Mouse (Mus musculus): ENCODE results near the gene Adamtsl2. TPM values are rescaled to one million over a fixed set of nuclear protein-coding genes. Genes with fewer than 3 reads are reported as not detected.

Adamtsl2 gene
- polyA plus RNA-seq, 1 experiment from 2014 or later: 0.49 TPM

GRCm38 (mm10) chr2:27073407-27073806 is 5.8 kb upstream of the Adamtsl2 start:
- H3K27me3 ChIP-seq: peaks cover 10% of the 10 kb centered on the region
- DNase-seq (ENCODE audit: low read depth, low spot score): no peak
- TF ChIP-seq CTCF (IDR thresholded peaks at IDR 0.05): no peak
- ChIA-PET CTCF (interaction anchor here (1.2 kb wide), 1 partner anchor 42 kb away, joined by 3 read pairs; no protein-coding TSS in a partner anchor), POLR2A (no interaction called here)
- ATAC-seq: no peak
- in situ Hi-C loops (cut with MboI; ENCODE audit: low pct_unique_long_range_greater_than_20kb): no loop called here

DNA sequence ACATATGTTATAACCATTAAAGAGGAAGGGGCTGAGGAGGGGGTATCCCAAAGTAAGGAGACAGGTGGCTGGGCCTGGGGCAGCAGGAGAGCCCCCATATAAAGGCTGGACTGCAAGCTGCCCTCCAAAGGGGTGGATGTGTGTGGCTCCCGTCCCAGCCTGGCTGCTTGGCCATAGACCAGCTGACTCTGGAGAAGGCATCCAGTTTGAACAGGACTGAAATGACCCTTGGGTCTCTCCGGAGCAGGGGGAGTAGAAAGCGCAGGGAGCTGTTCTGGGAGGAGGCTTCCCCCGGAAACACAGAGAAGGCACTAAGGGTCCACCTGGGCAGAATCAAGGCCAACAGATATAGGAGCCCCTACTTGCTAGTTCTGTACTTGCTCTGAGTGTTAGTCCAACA is 4.4 kb upstream of the Adamtsl2 start:
- no peak for TF ChIP-seq CTCF (IDR thresholded peaks at IDR 0.05)
- in situ Hi-C loops (cut with MboI; ENCODE audit: low pct_unique_long_range_greater_than_20kb): loop anchor here (5.0 kb wide), 1 partner anchor 157 kb away; no protein-coding TSS in a partner anchor
- DNase-seq (ENCODE audit: low read depth, low spot score) (no peak), ATAC-seq (no peak)
- ChIA-PET CTCF (no interaction called here), POLR2A (interaction anchor here (1.2 kb wide), 1 partner anchor 9 kb away, joined by 5 read pairs; no protein-coding TSS in a partner anchor)
- peaks cover 17% of the 10 kb centered on the region for H3K27me3 ChIP-seq

DNA sequence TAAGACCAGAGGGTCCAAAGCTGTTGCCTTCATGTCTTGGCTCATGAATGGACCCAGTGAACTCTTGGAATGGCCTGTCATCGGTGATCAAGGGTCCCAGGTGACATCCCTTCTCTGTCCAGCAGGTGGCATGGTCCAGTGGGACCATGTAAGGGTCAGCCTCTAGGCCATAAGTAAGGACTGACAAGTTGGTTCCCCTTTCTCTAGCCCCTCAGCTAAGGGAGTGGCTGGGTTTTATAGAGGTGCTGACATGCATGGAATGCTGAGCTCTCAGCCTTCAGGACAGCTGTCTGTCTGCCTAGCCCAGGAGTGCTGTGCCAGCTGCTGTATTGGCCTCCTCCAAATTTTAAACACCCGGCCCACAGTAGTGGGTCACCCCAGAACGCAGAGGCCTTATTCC is 3.7 kb upstream of the Adamtsl2 start:
- ATAC-seq: no peak
- DNase-seq (ENCODE audit: low read depth, low spot score): no peak
- ChIA-PET CTCF (interaction anchor here (0.9 to 1.9 kb wide), 4 partner anchors 11 to 161 kb away, joined by 3 to 8 read pairs (median 3); no protein-coding TSS in a partner anchor), POLR2A (interaction anchor here (1.2 kb wide), 1 partner anchor 8 kb away, joined by 5 read pairs; no protein-coding TSS in a partner anchor)
- peaks cover 17% of the 10 kb centered on the region for H3K27me3 ChIP-seq
- no peak for TF ChIP-seq CTCF (IDR thresholded peaks at IDR 0.05)
- in situ Hi-C loops (cut with MboI; ENCODE audit: low pct_unique_long_range_greater_than_20kb): loop anchor here (5.0 kb wide), 1 partner anchor 157 kb away; no protein-coding TSS in a partner anchor

- DNase-seq (ENCODE audit: low read depth, low spot score) (no peak), ATAC-seq (no peak)
- POLR2A ChIA-PET: interaction anchor here (0.8 kb wide), 1 partner anchor 9 kb away, joined by 3 read pairs; no protein-coding TSS in a partner anchor
- TF ChIP-seq CTCF (IDR thresholded peaks at IDR 0.05): no peak
- CTCF ChIA-PET: interaction anchor here (1.2 to 2.1 kb wide), 5 partner anchors 8 to 160 kb away, joined by 3 to 9 read pairs (median 5); no protein-coding TSS in a partner anchor
- peaks cover 20% of the 10 kb centered on the region for H3K27me3 ChIP-seq
- in situ Hi-C loops (cut with MboI; ENCODE audit: low pct_unique_long_range_greater_than_20kb): loop anchor here (5.0 kb wide), 1 partner anchor 155 kb away; no protein-coding TSS in a partner anchor
Observed at GRCm38 (mm10) chr2:27077655-27078244, 1.4 kb upstream of the Adamtsl2 start.

DNA sequence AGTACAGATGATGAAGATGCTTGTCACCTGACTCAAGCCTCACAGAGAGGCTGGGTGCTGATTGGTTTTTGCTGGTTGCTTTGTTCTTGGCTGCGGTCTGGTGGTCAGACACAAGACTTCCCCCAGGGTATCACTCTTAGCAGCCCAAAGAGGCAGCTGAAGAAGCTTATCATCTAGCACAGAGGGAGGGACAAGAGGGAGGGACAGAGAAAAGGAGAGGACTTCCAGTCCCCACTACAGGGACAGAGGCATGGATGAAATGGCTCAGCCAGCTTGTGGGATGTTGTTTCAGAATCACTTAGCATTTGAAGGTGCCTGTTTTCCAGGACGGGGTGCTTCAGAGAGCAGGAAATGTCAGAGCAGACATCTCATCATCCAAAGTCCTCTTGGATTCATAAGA is 867 bp upstream of the Adamtsl2 start:
- H3K27me3 ChIP-seq: peaks cover 23% of the 10 kb centered on the region
- POLR2A ChIA-PET: no interaction called here
- ATAC-seq: no peak
- CTCF ChIA-PET: interaction anchor here (1.2 to 2.1 kb wide), 6 partner anchors 9 to 159 kb away, joined by 3 to 9 read pairs (median 4); no protein-coding TSS in a partner anchor
- DNase-seq (ENCODE audit: low read depth, low spot score): no peak
- no peak for TF ChIP-seq CTCF (IDR thresholded peaks at IDR 0.05)
- in situ Hi-C loops (cut with MboI; ENCODE audit: low pct_unique_long_range_greater_than_20kb): loop anchor here (5.0 kb wide), 1 partner anchor 154 kb away; no protein-coding TSS in a partner anchor

DNA sequence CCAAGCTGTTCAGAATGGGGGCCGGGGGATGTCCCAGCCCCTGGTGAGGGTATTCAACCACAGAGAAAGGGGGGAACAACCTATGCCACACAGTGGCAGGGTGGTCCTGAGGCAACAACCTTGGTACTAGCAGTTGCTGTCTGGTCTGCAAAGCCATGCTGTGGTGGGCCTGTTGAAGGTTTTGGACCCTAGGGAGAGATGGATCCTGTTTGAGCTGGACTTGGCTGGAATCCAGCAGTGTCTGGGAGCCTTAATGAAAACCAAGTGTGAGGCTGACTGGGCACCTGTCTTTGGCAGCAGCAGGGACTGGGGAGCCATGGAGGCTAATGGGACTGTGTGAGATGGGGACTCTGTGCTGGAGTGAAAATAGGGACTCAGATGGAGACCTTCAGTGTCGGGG is 470 bp downstream of the Adamtsl2 start:
- DNase-seq (ENCODE audit: low read depth, low spot score) (no peak), ATAC-seq (no peak)
- H3K27me3 ChIP-seq: peaks cover 31% of the 10 kb centered on the region
- no peak for TF ChIP-seq CTCF (IDR thresholded peaks at IDR 0.05)
- in situ Hi-C loops (cut with MboI; ENCODE audit: low pct_unique_long_range_greater_than_20kb): loop anchor here (5.0 kb wide), 1 partner anchor 153 kb away; no protein-coding TSS in a partner anchor
- ChIA-PET POLR2A (interaction anchor here (0.5 kb wide), 1 partner anchor 41 kb away, joined by 3 read pairs; no protein-coding TSS in a partner anchor), CTCF (interaction anchor here (1.4 to 1.8 kb wide), 2 partner anchors 12 to 17 kb away, joined by 4 to 5 read pairs; no protein-coding TSS in a partner anchor)

GRCm38 (mm10) chr2:27083761-27084475 is 4.7 kb downstream of the Adamtsl2 start:
- TF ChIP-seq CTCF (IDR thresholded peaks at IDR 0.05): no peak
- ChIA-PET CTCF (no interaction called here), POLR2A (interaction anchor here (0.8 to 1.7 kb wide), 2 partner anchors 9 to 13 kb away, joined by 3 to 5 read pairs; no protein-coding TSS in a partner anchor)
- in situ Hi-C loops (cut with MboI; ENCODE audit: low pct_unique_long_range_greater_than_20kb): no loop called here
- H3K27me3 ChIP-seq: peaks cover 18% of the 10 kb centered on the region
- ATAC-seq: no peak
- DNase-seq (ENCODE audit: low read depth, low spot score): no peak

GRCm38 (mm10) chr2:27084963-27085362 is 5.8 kb downstream of the Adamtsl2 start:
- no peak for DNase-seq (ENCODE audit: low read depth, low spot score)
- no peak for TF ChIP-seq CTCF (IDR thresholded peaks at IDR 0.05)
- POLR2A ChIA-PET: no interaction called here
- CTCF ChIA-PET: no interaction called here
- H3K27me3 ChIP-seq: peaks cover 17% of the 10 kb centered on the region
- ATAC-seq: no peak
- in situ Hi-C loops (cut with MboI; ENCODE audit: low pct_unique_long_range_greater_than_20kb): no loop called here

DNA sequence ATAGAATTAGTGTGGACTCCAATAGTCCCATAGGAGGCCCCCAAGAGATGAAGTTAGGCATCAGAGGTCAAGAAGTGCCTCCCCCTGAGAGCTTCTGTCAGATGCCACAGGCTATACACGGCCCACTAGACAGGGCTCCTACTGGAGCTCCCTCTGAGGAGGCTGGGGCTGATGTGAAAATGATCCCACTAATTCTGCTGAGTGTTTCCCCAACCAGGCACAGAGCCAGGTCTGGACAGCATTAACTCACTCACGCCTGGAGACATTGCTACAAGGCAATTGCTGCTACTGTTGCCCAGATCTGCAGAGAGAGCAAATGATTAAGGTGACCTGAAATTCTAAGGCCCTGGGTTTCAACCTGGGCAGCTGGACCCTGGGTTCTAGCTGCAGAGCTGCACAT is 6.6 kb downstream of the Adamtsl2 start:
- in situ Hi-C loops (cut with MboI; ENCODE audit: low pct_unique_long_range_greater_than_20kb): no loop called here
- ATAC-seq (no peak), DNase-seq (ENCODE audit: low read depth, low spot score) (no peak)
- H3K27me3 ChIP-seq: peaks cover 17% of the 10 kb centered on the region
- CTCF ChIA-PET: interaction anchor here (1.2 kb wide), 1 partner anchor 151 kb away, joined by 3 read pairs; no protein-coding TSS in a partner anchor
- TF ChIP-seq CTCF (IDR thresholded peaks at IDR 0.05): no peak
- POLR2A ChIA-PET: no interaction called here

GRCm38 (mm10) chr2:27086483-27087010 is 7.4 kb downstream of the Adamtsl2 start:
- no peak for DNase-seq (ENCODE audit: low read depth, low spot score)
- ChIA-PET POLR2A (no interaction called here), CTCF (interaction anchor here (0.8 to 1.2 kb wide), 2 partner anchors 11 to 150 kb away, joined by 3 read pairs; no protein-coding TSS in a partner anchor)
- no peak for ATAC-seq
- in situ Hi-C loops (cut with MboI; ENCODE audit: low pct_unique_long_range_greater_than_20kb): no loop called here
- TF ChIP-seq CTCF (IDR thresholded peaks at IDR 0.05): no peak
- H3K27me3 ChIP-seq: peaks cover 18% of the 10 kb centered on the region
